Mouse (Mus musculus): ENCODE data around the gene Pdia6. TPM values are rescaled to one million over a fixed set of nuclear protein-coding genes. Genes with fewer than 3 reads are reported as not detected.

Gene Pdia6
- polyA plus RNA-seq, 1 experiment from 2014 or later: 282 TPM

- WGBS: 87% methylated on average over 6 of the region's 6 CpGs
- Histone ChIP-seq H3K4me2 (ENCODE audit: low read length) (no peak overlapping the region), H3K9ac (ENCODE audit: low read depth, low read length) (no peak overlapping the region), H3K27me3 (replicated peaks; ENCODE audit: control insufficient read depth, insufficient read depth, low read length) (peaks cover 3% of the 10 kb centered on the region), H3K9me3 (ENCODE audit: control insufficient read depth, low read length) (no peaks in the 10 kb centered on the region), H3K4me3 (ENCODE audit: low read length) (no peak overlapping the region), H3K4me1 (ENCODE audit: control insufficient read depth, insufficient read depth, low read depth, low read length) (peaks cover 6% of the 10 kb centered on the region), H3K27ac (ENCODE audit: low read depth, low read length) (no peak overlapping the region), H3K36me3 (ENCODE audit: control insufficient read depth, insufficient read depth, low read length) (no peaks in the 10 kb centered on the region)
- no peak for ATAC-seq
Measured at GRCm38 (mm10) chr12:17255602-17256001, 10.7 kb upstream of the Pdia6 start.

DNA sequence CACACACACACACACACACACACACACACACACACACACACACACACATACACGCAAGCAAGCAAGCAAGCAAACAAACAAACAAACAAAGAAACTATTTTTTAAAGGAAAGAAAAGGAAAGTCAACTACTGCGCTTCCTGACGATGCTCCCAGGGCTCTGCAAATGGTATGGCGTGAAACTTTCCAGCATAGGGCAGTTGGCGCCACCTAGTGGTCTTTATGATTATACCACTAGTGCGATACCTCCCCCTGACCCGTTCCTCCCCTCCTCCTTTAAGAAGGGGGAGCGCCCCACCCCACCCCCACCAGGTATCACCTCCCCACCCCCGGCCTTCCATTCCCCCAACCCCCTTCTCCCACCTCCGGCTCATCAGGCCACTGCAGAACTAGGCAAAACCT, 9.4 kb upstream of the Pdia6 start:
- no peaks in the 10 kb centered on the region for H3K36me3 ChIP-seq (ENCODE audit: control insufficient read depth, insufficient read depth, low read length)
- no peak overlapping the region for H3K4me3 ChIP-seq (ENCODE audit: low read length)
- no peak overlapping the region for H3K4me2 ChIP-seq (ENCODE audit: low read length)
- no peak overlapping the region for H3K9ac ChIP-seq (ENCODE audit: low read depth, low read length)
- 4% methylated on average over 10 of the region's 10 CpGs for WGBS
- peak; percentile 51; the same call in 1 of the 2 replicates for ATAC-seq
- H3K9me3 ChIP-seq (ENCODE audit: control insufficient read depth, low read length): no peaks in the 10 kb centered on the region
- peaks cover 3% of the 10 kb centered on the region for H3K27me3 ChIP-seq (replicated peaks; ENCODE audit: control insufficient read depth, insufficient read depth, low read length)
- H3K4me1 ChIP-seq (ENCODE audit: control insufficient read depth, insufficient read depth, low read depth, low read length): peaks cover 6% of the 10 kb centered on the region
- no peak overlapping the region for H3K27ac ChIP-seq (ENCODE audit: low read depth, low read length)

- 91% methylated on average over 7 of the region's 7 CpGs for WGBS
- Histone ChIP-seq H3K27ac (ENCODE audit: low read depth, low read length) (no peak overlapping the region), H3K4me1 (ENCODE audit: control insufficient read depth, insufficient read depth, low read depth, low read length) (peaks cover 3% of the 10 kb centered on the region), H3K36me3 (ENCODE audit: control insufficient read depth, insufficient read depth, low read length) (no peaks in the 10 kb centered on the region), H3K9me3 (ENCODE audit: control insufficient read depth, low read length) (no peaks in the 10 kb centered on the region), H3K4me2 (ENCODE audit: low read length) (no peak overlapping the region), H3K27me3 (replicated peaks; ENCODE audit: control insufficient read depth, insufficient read depth, low read length) (peaks cover 3% of the 10 kb centered on the region), H3K4me3 (ENCODE audit: low read length) (no peak overlapping the region), H3K9ac (ENCODE audit: low read depth, low read length) (no peak overlapping the region)
- ATAC-seq: no peak
Measured at GRCm38 (mm10) chr12:17258431-17258830, 7.9 kb upstream of the Pdia6 start.

GRCm38 (mm10) chr12:17261005-17261404, 5.3 kb upstream of the Pdia6 start:
- Histone ChIP-seq H3K9ac (ENCODE audit: low read depth, low read length) (no peak overlapping the region), H3K4me3 (ENCODE audit: low read length) (no peak overlapping the region), H3K36me3 (ENCODE audit: control insufficient read depth, insufficient read depth, low read length) (no peaks in the 10 kb centered on the region), H3K9me3 (ENCODE audit: control insufficient read depth, low read length) (no peaks in the 10 kb centered on the region), H3K4me2 (ENCODE audit: low read length) (no peak overlapping the region), H3K27ac (ENCODE audit: low read depth, low read length) (no peak overlapping the region), H3K27me3 (replicated peaks; ENCODE audit: control insufficient read depth, insufficient read depth, low read length) (no peaks in the 10 kb centered on the region), H3K4me1 (ENCODE audit: control insufficient read depth, insufficient read depth, low read depth, low read length) (no peaks in the 10 kb centered on the region; the same call in 1 of the 2 replicates)
- no peak for ATAC-seq
- WGBS: 90% methylated on average over 3 of the region's 3 CpGs

GRCm38 (mm10) chr12:17263881-17264280, 2.5 kb upstream of the Pdia6 start:
- WGBS: 79% methylated on average over 3 of the region's 3 CpGs
- Histone ChIP-seq H3K9me3 (ENCODE audit: control insufficient read depth, low read length) (no peaks in the 10 kb centered on the region), H3K27ac (ENCODE audit: low read depth, low read length) (no peak overlapping the region), H3K4me2 (ENCODE audit: low read length) (no peak overlapping the region), H3K9ac (ENCODE audit: low read depth, low read length) (no peak overlapping the region), H3K4me3 (ENCODE audit: low read length) (no peak overlapping the region), H3K36me3 (ENCODE audit: control insufficient read depth, insufficient read depth, low read length) (no peaks in the 10 kb centered on the region), H3K27me3 (replicated peaks; ENCODE audit: control insufficient read depth, insufficient read depth, low read length) (no peaks in the 10 kb centered on the region), H3K4me1 (ENCODE audit: control insufficient read depth, insufficient read depth, low read depth, low read length) (peaks cover 16% of the 10 kb centered on the region)
- ATAC-seq: no peak

GRCm38 (mm10) chr12:17264826-17265225, 1.5 kb upstream of the Pdia6 start:
- Histone ChIP-seq H3K4me3 (ENCODE audit: low read length) (no peak overlapping the region), H3K27me3 (replicated peaks; ENCODE audit: control insufficient read depth, insufficient read depth, low read length) (no peaks in the 10 kb centered on the region), H3K36me3 (ENCODE audit: control insufficient read depth, insufficient read depth, low read length) (no peaks in the 10 kb centered on the region), H3K4me1 (ENCODE audit: control insufficient read depth, insufficient read depth, low read depth, low read length) (peaks cover 18% of the 10 kb centered on the region), H3K9ac (ENCODE audit: low read depth, low read length) (no peak overlapping the region), H3K4me2 (ENCODE audit: low read length) (no peak overlapping the region), H3K9me3 (ENCODE audit: control insufficient read depth, low read length) (no peaks in the 10 kb centered on the region), H3K27ac (ENCODE audit: low read depth, low read length) (no peak overlapping the region)
- ATAC-seq: no peak
- whole genome bisulfite sequencing: 84% methylated on average over 2 of the region's 2 CpGs

DNA sequence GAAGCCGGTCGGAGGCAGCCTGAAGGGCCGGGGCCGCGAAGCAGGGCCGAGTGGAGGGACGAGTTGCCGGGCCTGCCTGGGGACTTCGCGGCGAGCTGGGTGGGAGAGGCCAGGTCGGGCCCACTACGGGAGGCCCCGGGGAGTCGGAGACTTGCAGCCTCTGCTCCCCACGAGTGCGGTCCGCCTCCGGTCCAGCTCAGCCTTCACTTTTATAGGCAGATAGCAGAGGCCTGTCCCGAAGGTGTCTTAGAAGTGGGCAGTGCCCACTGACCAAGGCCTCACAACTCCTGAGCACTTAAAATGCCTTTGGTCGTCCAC, 287 bp downstream of the Pdia6 start:
- 0% methylated on average over 21 of the region's 21 CpGs for WGBS
- H3K4me1 ChIP-seq (ENCODE audit: control insufficient read depth, insufficient read depth, low read depth, low read length): peaks cover 18% of the 10 kb centered on the region
- peak overlapping the region; percentile 87 for H3K27ac ChIP-seq (ENCODE audit: low read depth, low read length)
- H3K9ac ChIP-seq (ENCODE audit: low read depth, low read length): peak overlapping the region; percentile 97
- peak overlapping the region; percentile 95 for H3K4me3 ChIP-seq (ENCODE audit: low read length)
- peak; percentile 83 for ATAC-seq
- no peaks in the 10 kb centered on the region for H3K9me3 ChIP-seq (ENCODE audit: control insufficient read depth, low read length)
- H3K27me3 ChIP-seq (replicated peaks; ENCODE audit: control insufficient read depth, insufficient read depth, low read length): no peaks in the 10 kb centered on the region
- peaks cover 11% of the 10 kb centered on the region for H3K36me3 ChIP-seq (ENCODE audit: control insufficient read depth, insufficient read depth, low read length)
- H3K4me2 ChIP-seq (ENCODE audit: low read length): peak overlapping the region; percentile 88

DNA sequence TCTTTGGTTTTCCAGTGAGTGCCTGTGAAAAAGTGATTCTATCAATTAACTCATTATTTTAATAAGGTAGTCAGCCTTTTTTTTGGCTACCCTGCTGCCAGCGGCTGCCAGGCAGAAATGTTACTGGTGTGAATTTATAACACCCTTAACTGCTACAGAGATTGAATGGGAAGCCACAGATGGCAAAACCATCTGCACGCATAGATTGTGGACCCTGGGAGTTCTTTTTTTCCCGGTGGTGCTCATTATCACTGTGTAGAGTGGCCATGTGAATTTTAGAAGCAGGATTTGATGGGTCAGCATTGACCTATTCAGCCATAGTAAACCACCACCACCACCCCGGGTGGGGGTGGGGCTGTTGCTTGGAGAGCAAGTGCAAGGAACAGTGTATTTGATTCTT, 971 bp downstream of the Pdia6 start:
- WGBS: 13% methylated on average over 4 of the region's 4 CpGs
- Histone ChIP-seq H3K36me3 (ENCODE audit: control insufficient read depth, insufficient read depth, low read length) (peaks cover 15% of the 10 kb centered on the region), H3K9ac (ENCODE audit: low read depth, low read length) (peak overlapping the region; percentile 97), H3K4me2 (ENCODE audit: low read length) (peak overlapping the region; percentile 88), H3K27ac (ENCODE audit: low read depth, low read length) (peak overlapping the region; percentile 87; the same call in 1 of the 2 replicates), H3K9me3 (ENCODE audit: control insufficient read depth, low read length) (no peaks in the 10 kb centered on the region), H3K4me1 (ENCODE audit: control insufficient read depth, insufficient read depth, low read depth, low read length) (peaks cover 18% of the 10 kb centered on the region), H3K27me3 (replicated peaks; ENCODE audit: control insufficient read depth, insufficient read depth, low read length) (no peaks in the 10 kb centered on the region), H3K4me3 (ENCODE audit: low read length) (peak overlapping the region; percentile 95)
- ATAC-seq: no peak

DNA sequence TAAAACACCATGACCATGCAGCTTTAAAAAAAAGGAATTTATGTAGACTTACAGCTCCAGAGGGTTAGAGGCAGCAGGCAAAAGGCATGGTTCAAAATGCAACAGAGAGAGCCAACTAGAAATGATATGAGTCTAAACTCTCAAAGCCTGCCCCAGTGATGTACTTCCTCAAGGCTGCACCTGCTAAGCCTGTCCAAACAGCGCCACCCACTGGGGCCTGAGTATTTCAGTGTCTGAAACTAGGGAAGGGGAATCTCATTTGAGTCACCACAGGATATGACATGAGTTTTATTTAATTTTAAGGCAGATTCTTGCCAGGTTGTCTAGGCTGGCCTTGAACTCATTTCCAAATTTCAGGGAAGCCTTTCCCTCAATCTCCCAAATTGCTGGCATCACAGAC, 4.9 kb downstream of the Pdia6 start:
- H3K4me1 ChIP-seq (ENCODE audit: control insufficient read depth, insufficient read depth, low read depth, low read length): peaks cover 18% of the 10 kb centered on the region
- H3K4me2 ChIP-seq (ENCODE audit: low read length): no peak overlapping the region
- H3K27me3 ChIP-seq (replicated peaks; ENCODE audit: control insufficient read depth, insufficient read depth, low read length): no peaks in the 10 kb centered on the region
- H3K4me3 ChIP-seq (ENCODE audit: low read length): no peak overlapping the region
- no peak overlapping the region for H3K27ac ChIP-seq (ENCODE audit: low read depth, low read length)
- peaks cover 35% of the 10 kb centered on the region for H3K36me3 ChIP-seq (ENCODE audit: control insufficient read depth, insufficient read depth, low read length)
- WGBS: 82% methylated on average over 1 of the region's 1 CpGs
- H3K9me3 ChIP-seq (ENCODE audit: control insufficient read depth, low read length): no peaks in the 10 kb centered on the region
- no peak for ATAC-seq
- H3K9ac ChIP-seq (ENCODE audit: low read depth, low read length): no peak overlapping the region

- H3K4me1 ChIP-seq (ENCODE audit: control insufficient read depth, insufficient read depth, low read depth, low read length): peaks cover 2% of the 10 kb centered on the region; the same call in 1 of the 2 replicates
- H3K9ac ChIP-seq (ENCODE audit: low read depth, low read length): no peak overlapping the region
- no peak overlapping the region for H3K4me3 ChIP-seq (ENCODE audit: low read length)
- peaks cover 46% of the 10 kb centered on the region for H3K36me3 ChIP-seq (ENCODE audit: control insufficient read depth, insufficient read depth, low read length)
- H3K4me2 ChIP-seq (ENCODE audit: low read length): no peak overlapping the region
- H3K27ac ChIP-seq (ENCODE audit: low read depth, low read length): no peak overlapping the region
- no peak for ATAC-seq
- H3K27me3 ChIP-seq (replicated peaks; ENCODE audit: control insufficient read depth, insufficient read depth, low read length): no peaks in the 10 kb centered on the region
- H3K9me3 ChIP-seq (ENCODE audit: control insufficient read depth, low read length): no peaks in the 10 kb centered on the region
- WGBS: 50% methylated on average over 7 of the region's 7 CpGs
Measured at GRCm38 (mm10) chr12:17273841-17274240, 7.5 kb downstream of the Pdia6 start.
